Mouse (Mus musculus): ENCODE results near the gene Dpf3. TPM values are rescaled to one million over a fixed set of nuclear protein-coding genes. Genes with fewer than 3 reads are reported as not detected.

The Dpf3 gene
- polyA plus RNA-seq, 1 experiment from 2014 or later: 6.4 TPM

GRCm38 (mm10) chr12:83207481-83207880 lies 280.0 kb downstream of the Dpf3 start:
- no peak for DNase-seq (ENCODE audit: low spot score)
- WGBS: 76% methylated on average over 5 of the region's 5 CpGs
- H3K9me3 ChIP-seq (replicated peaks): no peaks in the 10 kb centered on the region
- peaks cover 5% of the 10 kb centered on the region; the same call in 1 of the 2 replicates for H3K27me3 ChIP-seq (ENCODE audit: low read depth, poor library complexity, severe bottlenecking)
- no peaks in the 10 kb centered on the region for H3K36me3 ChIP-seq
- H3K4me3 ChIP-seq: no peak overlapping the region
- peaks cover 50% of the 10 kb centered on the region for H3K4me1 ChIP-seq
- H3K27ac ChIP-seq (replicated peaks): no peak overlapping the region

GRCm38 (mm10) chr12:83206866-83207265 lies 280.6 kb downstream of the Dpf3 start:
- DNase-seq (ENCODE audit: low spot score): no peak
- no peak overlapping the region for H3K4me3 ChIP-seq
- peaks cover 52% of the 10 kb centered on the region for H3K4me1 ChIP-seq
- H3K36me3 ChIP-seq: no peaks in the 10 kb centered on the region
- H3K27me3 ChIP-seq (ENCODE audit: low read depth, poor library complexity, severe bottlenecking): peaks cover 5% of the 10 kb centered on the region; the same call in 1 of the 2 replicates
- no peaks in the 10 kb centered on the region for H3K9me3 ChIP-seq (replicated peaks)
- 73% methylated on average over 6 of the region's 6 CpGs for WGBS
- no peak overlapping the region for H3K27ac ChIP-seq (replicated peaks)

GRCm38 (mm10) chr12:83204361-83204760 lies 283.2 kb downstream of the Dpf3 start:
- peaks cover 44% of the 10 kb centered on the region for H3K4me1 ChIP-seq
- no peak overlapping the region for H3K27ac ChIP-seq (replicated peaks)
- WGBS: 75% methylated on average over 5 of the region's 5 CpGs
- no peaks in the 10 kb centered on the region for H3K36me3 ChIP-seq
- peaks cover 5% of the 10 kb centered on the region; the same call in 1 of the 2 replicates for H3K27me3 ChIP-seq (ENCODE audit: low read depth, poor library complexity, severe bottlenecking)
- DNase-seq (ENCODE audit: low spot score): no peak
- no peak overlapping the region for H3K4me3 ChIP-seq
- no peaks in the 10 kb centered on the region for H3K9me3 ChIP-seq (replicated peaks)

DNA sequence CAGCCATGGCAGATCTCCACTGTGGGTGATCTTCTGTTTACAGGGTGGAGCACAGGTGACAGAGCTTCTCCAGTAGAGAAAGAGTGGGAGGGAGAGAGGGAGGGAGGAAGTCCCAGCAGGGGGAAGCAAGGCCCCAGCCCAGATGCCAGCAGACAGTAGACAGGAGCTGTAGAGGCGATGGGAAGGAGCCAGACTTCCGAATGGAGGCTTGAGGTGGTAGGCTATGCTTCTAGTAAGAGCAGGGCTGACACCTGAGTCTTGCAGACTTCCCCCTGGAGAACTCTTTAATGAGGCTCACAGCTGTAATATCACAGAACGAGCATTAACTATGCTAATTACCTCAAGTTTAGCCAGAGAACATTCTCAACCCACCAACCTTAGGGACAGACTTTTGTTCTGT lies 285.8 kb downstream of the Dpf3 start:
- no peak overlapping the region for H3K4me3 ChIP-seq
- peaks cover 2% of the 10 kb centered on the region; the same call in 1 of the 2 replicates for H3K27me3 ChIP-seq (ENCODE audit: low read depth, poor library complexity, severe bottlenecking)
- peaks cover 32% of the 10 kb centered on the region for H3K4me1 ChIP-seq
- DNase-seq (ENCODE audit: low spot score): no peak
- WGBS: 47% methylated on average over 3 of the region's 3 CpGs
- no peaks in the 10 kb centered on the region for H3K9me3 ChIP-seq (replicated peaks)
- H3K27ac ChIP-seq (replicated peaks): no peak overlapping the region
- H3K36me3 ChIP-seq: no peaks in the 10 kb centered on the region

- WGBS: 83% methylated on average over 6 of the region's 6 CpGs
- H3K4me1 ChIP-seq: no peaks in the 10 kb centered on the region
- H3K36me3 ChIP-seq: no peaks in the 10 kb centered on the region
- no peaks in the 10 kb centered on the region for H3K27me3 ChIP-seq (ENCODE audit: low read depth, poor library complexity, severe bottlenecking)
- H3K9me3 ChIP-seq (replicated peaks): no peaks in the 10 kb centered on the region
- DNase-seq (ENCODE audit: low spot score): no peak
- no peak overlapping the region for H3K4me3 ChIP-seq
- no peak overlapping the region for H3K27ac ChIP-seq (replicated peaks)
Measured at GRCm38 (mm10) chr12:83180561-83180960, 307.0 kb downstream of the Dpf3 start.

DNA sequence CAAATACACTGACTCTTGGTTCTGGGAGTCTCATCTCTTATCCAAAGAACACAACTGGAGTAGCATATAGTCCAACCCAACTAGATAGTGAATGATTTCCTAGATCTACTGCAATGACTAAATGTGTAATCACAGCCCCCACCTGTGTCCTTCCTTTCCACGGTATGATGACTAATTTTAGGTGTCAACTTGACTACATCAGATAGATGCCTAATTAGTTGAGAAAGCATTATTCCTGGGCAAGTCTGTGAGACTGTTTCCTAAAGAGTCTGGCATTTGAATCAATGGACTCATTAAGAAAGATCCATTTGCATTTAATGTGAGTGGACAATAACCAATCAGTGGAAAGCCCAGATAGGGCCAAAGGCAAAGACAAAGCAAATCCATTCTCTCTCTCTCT lies 307.7 kb downstream of the Dpf3 start:
- Histone ChIP-seq H3K9me3 (replicated peaks) (no peaks in the 10 kb centered on the region), H3K36me3 (no peaks in the 10 kb centered on the region), H3K4me1 (no peaks in the 10 kb centered on the region), H3K27ac (replicated peaks) (no peak overlapping the region), H3K4me3 (no peak overlapping the region), H3K27me3 (ENCODE audit: low read depth, poor library complexity, severe bottlenecking) (no peaks in the 10 kb centered on the region)
- 96% methylated on average over 1 of the region's 1 CpGs for WGBS
- no peak for DNase-seq (ENCODE audit: low spot score)

- Histone ChIP-seq H3K27me3 (ENCODE audit: low read depth, poor library complexity, severe bottlenecking) (no peaks in the 10 kb centered on the region), H3K4me3 (no peak overlapping the region), H3K36me3 (no peaks in the 10 kb centered on the region), H3K9me3 (replicated peaks) (no peaks in the 10 kb centered on the region), H3K27ac (replicated peaks) (no peak overlapping the region), H3K4me1 (no peaks in the 10 kb centered on the region)
- DNase-seq (ENCODE audit: low spot score): no peak
- 81% methylated on average over 2 of the region's 2 CpGs for whole genome bisulfite sequencing
Measured at GRCm38 (mm10) chr12:83178770-83179169, 308.7 kb downstream of the Dpf3 start.

GRCm38 (mm10) chr12:83169495-83170209 lies 317.9 kb downstream of the Dpf3 start:
- DNase-seq (ENCODE audit: low spot score): no peak
- 59% methylated on average over 12 of the region's 12 CpGs for WGBS
- Histone ChIP-seq H3K9me3 (replicated peaks) (no peaks in the 10 kb centered on the region), H3K36me3 (no peaks in the 10 kb centered on the region), H3K27ac (replicated peaks) (peak overlapping the region; percentile 39), H3K4me1 (peaks cover 50% of the 10 kb centered on the region), H3K4me3 (no peak overlapping the region), H3K27me3 (ENCODE audit: low read depth, poor library complexity, severe bottlenecking) (no peaks in the 10 kb centered on the region)

GRCm38 (mm10) chr12:83168310-83168709 lies 319.2 kb downstream of the Dpf3 start:
- DNase-seq (ENCODE audit: low spot score): no peak
- H3K36me3 ChIP-seq: no peaks in the 10 kb centered on the region
- WGBS: 86% methylated on average over 6 of the region's 6 CpGs
- H3K4me3 ChIP-seq: no peak overlapping the region
- peaks cover 59% of the 10 kb centered on the region for H3K4me1 ChIP-seq
- H3K27me3 ChIP-seq (ENCODE audit: low read depth, poor library complexity, severe bottlenecking): no peaks in the 10 kb centered on the region
- no peaks in the 10 kb centered on the region for H3K9me3 ChIP-seq (replicated peaks)
- no peak overlapping the region for H3K27ac ChIP-seq (replicated peaks)

GRCm38 (mm10) chr12:83165058-83165457 lies 322.5 kb downstream of the Dpf3 start:
- Histone ChIP-seq H3K27me3 (ENCODE audit: low read depth, poor library complexity, severe bottlenecking) (no peaks in the 10 kb centered on the region), H3K4me1 (peaks cover 54% of the 10 kb centered on the region), H3K4me3 (no peak overlapping the region), H3K36me3 (no peaks in the 10 kb centered on the region), H3K27ac (replicated peaks) (peak overlapping the region; percentile 28; the same call in 1 of the 2 replicates), H3K9me3 (replicated peaks) (no peaks in the 10 kb centered on the region)
- DNase-seq (ENCODE audit: low spot score): no peak
- 95% methylated on average over 1 of the region's 1 CpGs for WGBS

Other genes with a start within 250 kb of the Dpf3 start
- gene Dcaf4, start 32.8 kb upstream of the Dpf3 start, polyA plus RNA-seq (2016; fragmentation: Nextera tagmentation; extraction: Ambion mirVana): 23.6 and 23.8 TPM in 2 replicates
- gene Zfyve1, start 109.5 kb upstream of the Dpf3 start, polyA plus RNA-seq (2016; fragmentation: Nextera tagmentation; extraction: Ambion mirVana): 21.1 and 26.8 TPM in 2 replicates
- 284 and 314 TPM in 2 replicates for gene Rbm25, start 143.5 kb upstream of the Dpf3 start, polyA plus RNA-seq (2016; fragmentation: Nextera tagmentation; extraction: Ambion mirVana)
- 68.7 and 70.0 TPM in 2 replicates for gene Psen1, start 200.4 kb upstream of the Dpf3 start, polyA plus RNA-seq (2016; fragmentation: Nextera tagmentation; extraction: Ambion mirVana)

All from midbrain, embryonic 10.5 days (tissue).